Mouse (Mus musculus) limb, embryonic 12.5 days (tissue): ENCODE measurements at regions not wholly inside any gene's neighbourhood (a gene's known extent, or its start where the extent isn't known, plus 50 kb on each side); places are given as distances from the start of the nearest gene placed in this dataset.

Experiments used
- ATAC-seq: fragments of 200-750 bp; cut with Nextera tagmentation; 2 replicates; pipeline ENCODE4 v1.8.0; 2017; ENCODE audit warnings: low read depth, moderate TSS enrichment; ENCODE audit not compliant: insufficient number of reproducible peaks, insufficient read depth, low FRiP score, low TSS enrichment
- H3K27ac ChIP-seq: fragments of 300-500 bp; sonication (generic); 2 replicates; pipeline ENCODE4 v1.5.1; 2016; ENCODE audit warnings: mild to moderate bottlenecking, moderate library complexity
- H3K27me3 ChIP-seq: fragments of 300-500 bp; sonication (generic); 2 replicates; pipeline ENCODE4 v1.6.1; 2016; ENCODE audit warnings: mild to moderate bottlenecking, moderate library complexity
- H3K36me3 ChIP-seq: fragments of 300-500 bp; sonication (generic); 2 replicates; pipeline ENCODE4 v1.6.1; 2016; ENCODE audit warnings: mild to moderate bottlenecking, moderate library complexity
- H3K4me1 ChIP-seq: fragments of 300-500 bp; sonication (generic); replicated peaks from 2 replicates; pipeline ENCODE4 v1.6.1; 2016
- H3K4me2 ChIP-seq: fragments of 300-500 bp; sonication (generic); 2 replicates; pipeline ENCODE4 v1.6.1; 2016; ENCODE audit warnings: mild to moderate bottlenecking, moderate library complexity
- H3K4me3 ChIP-seq: fragments of 300-500 bp; sonication (generic); replicated peaks from 2 replicates; pipeline ENCODE4 v1.5.1; 2016; ENCODE audit warnings: mild to moderate bottlenecking
- H3K9ac ChIP-seq: fragments of 300-500 bp; sonication (generic); replicated peaks from 2 replicates; pipeline ENCODE4 v1.6.1; 2016; ENCODE audit warnings: mild to moderate bottlenecking, moderate library complexity
- H3K9me3 ChIP-seq: fragments of 300-500 bp; sonication (generic); 2 replicates; pipeline ENCODE4 v1.6.1; 2016; ENCODE audit warnings: mild to moderate bottlenecking, moderate library complexity
- WGBS: fragments of 180-500 bp; shearing (Covaris S2); methylation state at CpG from one replicate; pipeline ENCODE4 v1.1.7; 2016; 5-methylcytosine and 5-hydroxymethylcytosine counted together

DNA sequence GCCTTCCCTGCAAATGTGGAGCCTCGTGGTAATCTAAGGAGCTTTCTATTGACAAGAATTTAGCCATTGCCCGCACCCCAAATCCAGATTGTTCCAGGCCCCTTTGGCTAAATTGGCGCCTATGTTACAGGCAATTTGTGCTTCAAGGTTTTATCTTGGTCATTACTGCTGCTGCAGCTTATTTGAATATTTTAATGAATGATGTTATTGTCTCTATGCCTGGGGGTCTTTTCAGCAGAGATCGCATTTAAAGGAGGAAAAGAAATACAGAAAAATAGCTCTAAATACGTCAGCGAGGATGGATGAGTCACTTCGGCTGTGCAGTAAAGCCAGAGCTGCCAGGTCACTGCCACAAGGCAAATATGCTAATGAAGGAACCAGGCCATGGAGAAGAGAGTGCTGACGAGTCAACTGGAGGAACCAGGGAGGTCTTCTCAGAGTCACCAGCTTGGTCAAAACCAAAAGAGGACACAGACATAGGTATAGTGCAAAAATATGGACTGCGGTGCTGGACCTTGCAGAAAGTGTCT lies 97.3 kb downstream of the 3110018I06Rik start:
- no peak for ATAC-seq
- WGBS: 64% methylated on average over 9 of the region's 9 CpGs
- Histone ChIP-seq H3K4me2 (no peak overlapping the region), H3K4me3 (no peak overlapping the region), H3K4me1 (peaks cover 9% of the 10 kb centered on the region; the same call in 1 of the 2 replicates), H3K9ac (no peak overlapping the region), H3K27me3 (no peaks in the 10 kb centered on the region; the same call in 1 of the 2 replicates), H3K27ac (no peak overlapping the region), H3K9me3 (no peaks in the 10 kb centered on the region), H3K36me3 (no peaks in the 10 kb centered on the region)

GRCm38 (mm10) chr12:107596236-107596635 lies 107.8 kb downstream of the 3110018I06Rik start:
- Histone ChIP-seq H3K27ac (no peak overlapping the region), H3K4me3 (no peak overlapping the region), H3K36me3 (no peaks in the 10 kb centered on the region), H3K4me2 (no peak overlapping the region), H3K9me3 (no peaks in the 10 kb centered on the region), H3K9ac (no peak overlapping the region), H3K4me1 (no peaks in the 10 kb centered on the region), H3K27me3 (peaks cover 4% of the 10 kb centered on the region; the same call in 1 of the 2 replicates)
- ATAC-seq: no peak

GRCm38 (mm10) chr12:107600576-107600975 lies 112.1 kb downstream of the 3110018I06Rik start:
- no peaks in the 10 kb centered on the region for H3K4me1 ChIP-seq
- no peaks in the 10 kb centered on the region for H3K9me3 ChIP-seq
- ATAC-seq: no peak
- H3K4me2 ChIP-seq: no peak overlapping the region
- H3K4me3 ChIP-seq: no peak overlapping the region
- 92% methylated on average over 5 of the region's 5 CpGs for WGBS
- no peak overlapping the region for H3K27ac ChIP-seq
- no peaks in the 10 kb centered on the region for H3K36me3 ChIP-seq
- H3K9ac ChIP-seq: no peak overlapping the region
- H3K27me3 ChIP-seq: peaks cover 4% of the 10 kb centered on the region; the same call in 1 of the 2 replicates

- no peak overlapping the region for H3K27ac ChIP-seq
- no peak overlapping the region for H3K4me2 ChIP-seq
- peaks cover 6% of the 10 kb centered on the region; the same call in 1 of the 2 replicates for H3K9me3 ChIP-seq
- H3K4me1 ChIP-seq: no peaks in the 10 kb centered on the region
- H3K36me3 ChIP-seq: no peaks in the 10 kb centered on the region
- 78% methylated on average over 6 of the region's 6 CpGs for WGBS
- no peak for ATAC-seq
- no peaks in the 10 kb centered on the region for H3K27me3 ChIP-seq
- no peak overlapping the region for H3K9ac ChIP-seq
- no peak overlapping the region for H3K4me3 ChIP-seq
Observed at GRCm38 (mm10) chr12:107608966-107609365, 120.5 kb downstream of the 3110018I06Rik start.

GRCm38 (mm10) chr12:107609986-107610385 lies 121.6 kb downstream of the 3110018I06Rik start:
- Histone ChIP-seq H3K27me3 (no peaks in the 10 kb centered on the region), H3K9ac (no peak overlapping the region), H3K9me3 (peaks cover 6% of the 10 kb centered on the region; the same call in 1 of the 2 replicates), H3K4me1 (no peaks in the 10 kb centered on the region), H3K27ac (no peak overlapping the region), H3K36me3 (no peaks in the 10 kb centered on the region), H3K4me3 (no peak overlapping the region), H3K4me2 (no peak overlapping the region)
- no peak for ATAC-seq
- 75% methylated on average over 4 of the region's 4 CpGs for WGBS

- Histone ChIP-seq H3K4me1 (no peaks in the 10 kb centered on the region), H3K9me3 (no peaks in the 10 kb centered on the region), H3K4me3 (no peak overlapping the region), H3K27me3 (no peaks in the 10 kb centered on the region), H3K36me3 (no peaks in the 10 kb centered on the region), H3K27ac (no peak overlapping the region), H3K4me2 (no peak overlapping the region), H3K9ac (no peak overlapping the region)
- WGBS: 80% methylated on average over 16 of the region's 16 CpGs
- no peak for ATAC-seq
Observed at GRCm38 (mm10) chr12:107617212-107617994, 129.0 kb downstream of the 3110018I06Rik start.

GRCm38 (mm10) chr12:107624446-107624845 lies 136.0 kb downstream of the 3110018I06Rik start:
- no peak overlapping the region for H3K27ac ChIP-seq
- H3K27me3 ChIP-seq: peaks cover 5% of the 10 kb centered on the region; the same call in 1 of the 2 replicates
- ATAC-seq: no peak
- no peak overlapping the region for H3K4me3 ChIP-seq
- no peaks in the 10 kb centered on the region for H3K36me3 ChIP-seq
- H3K9ac ChIP-seq: no peak overlapping the region
- H3K4me1 ChIP-seq: no peaks in the 10 kb centered on the region
- H3K4me2 ChIP-seq: no peak overlapping the region
- WGBS: 72% methylated on average over 3 of the region's 3 CpGs
- H3K9me3 ChIP-seq: no peaks in the 10 kb centered on the region

DNA sequence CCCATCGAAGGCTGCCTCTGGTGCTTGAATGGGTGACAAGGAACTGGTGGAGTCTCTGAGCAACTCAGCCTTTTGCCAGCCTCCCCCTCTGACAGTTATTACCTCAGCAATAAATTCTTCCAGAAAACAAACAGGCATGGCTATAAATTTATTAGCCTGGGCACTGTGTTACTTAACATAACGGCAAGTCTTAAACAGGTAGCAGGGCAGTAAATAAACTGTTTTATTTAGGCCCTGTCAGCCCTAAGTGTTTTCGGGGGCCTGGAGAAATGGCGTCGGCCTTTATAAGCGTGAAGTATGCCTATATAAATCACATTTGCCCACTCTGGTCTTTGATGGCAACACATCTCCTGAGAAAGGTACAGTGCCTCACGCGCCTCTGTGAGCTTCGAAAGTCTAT lies 159.6 kb downstream of the 3110018I06Rik start:
- no peak overlapping the region for H3K4me3 ChIP-seq
- peaks cover 24% of the 10 kb centered on the region for H3K4me1 ChIP-seq
- 17% methylated on average over 9 of the region's 9 CpGs for WGBS
- peaks cover 12% of the 10 kb centered on the region; the same call in 1 of the 2 replicates for H3K27me3 ChIP-seq
- no peak overlapping the region for H3K4me2 ChIP-seq
- H3K9ac ChIP-seq: no peak overlapping the region
- no peaks in the 10 kb centered on the region for H3K36me3 ChIP-seq
- peak; percentile 40; the same call in 1 of the 2 replicates for ATAC-seq
- no peaks in the 10 kb centered on the region for H3K9me3 ChIP-seq
- no peak overlapping the region for H3K27ac ChIP-seq

DNA sequence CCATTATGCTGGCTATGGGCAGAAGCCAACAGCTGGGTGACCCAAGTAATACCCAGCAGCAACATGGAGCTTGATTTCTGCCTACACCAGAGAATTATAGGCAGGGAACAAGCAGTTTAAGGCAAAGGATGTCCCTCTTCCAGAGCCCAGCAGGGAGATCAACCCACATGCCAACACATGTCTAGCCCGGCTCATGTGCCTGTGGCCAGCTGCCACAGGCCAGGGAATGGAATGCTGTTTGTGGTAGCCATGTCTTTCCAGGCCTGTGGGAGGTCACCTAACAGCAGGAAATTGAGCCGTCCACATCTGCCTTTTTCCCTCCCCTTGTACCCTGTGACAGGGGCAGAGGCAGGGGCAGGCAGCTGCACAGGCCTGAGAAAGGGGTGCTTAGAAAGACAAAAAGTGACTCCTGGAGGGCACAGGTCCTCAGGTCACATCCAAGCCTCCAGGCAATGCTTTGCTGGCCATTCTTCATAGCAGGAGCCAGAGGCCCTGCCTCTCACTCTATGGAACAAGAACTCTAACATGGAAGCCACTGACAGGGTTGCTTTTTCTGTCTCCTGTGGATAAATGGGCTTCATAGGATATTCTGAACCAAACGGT lies 163.8 kb downstream of the 3110018I06Rik start:
- WGBS: 28% methylated on average over 3 of the region's 3 CpGs
- H3K4me1 ChIP-seq: peaks cover 62% of the 10 kb centered on the region
- 0 out of 2 replicates have a peak overlapping the region, but pooled peaks have one; percentile 12 for H3K27ac ChIP-seq

DNA sequence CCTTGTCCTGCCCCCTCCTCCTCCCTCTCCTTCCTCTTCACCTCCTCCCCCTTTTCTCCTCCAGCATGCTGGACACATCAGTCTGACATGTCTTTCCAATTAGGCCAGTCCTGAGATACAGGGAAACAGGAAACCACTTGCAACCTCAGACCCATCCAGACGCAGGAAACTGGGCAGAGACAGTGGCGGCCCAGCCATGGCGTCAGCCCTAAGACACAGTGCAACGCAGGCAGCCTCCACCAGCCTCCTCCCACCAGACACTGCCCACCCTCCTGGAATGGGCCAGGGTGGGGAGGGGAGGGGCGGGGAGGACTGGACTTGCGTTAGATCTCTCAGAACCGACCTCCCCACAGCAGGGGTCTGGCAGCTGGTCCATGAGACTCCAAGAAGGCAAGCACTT lies 164.7 kb downstream of the 3110018I06Rik start:
- no peak overlapping the region for H3K4me3 ChIP-seq
- 6% methylated on average over 7 of the region's 7 CpGs for WGBS
- H3K4me1 ChIP-seq: peaks cover 66% of the 10 kb centered on the region
- 0 out of 2 replicates have a peak overlapping the region, but pooled peaks have one; percentile 53 for H3K27ac ChIP-seq
- H3K4me2 ChIP-seq: no peak overlapping the region
- no peak overlapping the region for H3K9ac ChIP-seq
- no peaks in the 10 kb centered on the region for H3K36me3 ChIP-seq
- ATAC-seq: peak; percentile 37; the same call in 1 of the 2 replicates
- no peaks in the 10 kb centered on the region for H3K9me3 ChIP-seq
- H3K27me3 ChIP-seq: peaks cover 3% of the 10 kb centered on the region; the same call in 1 of the 2 replicates

More for the DNA sequence above, 163.8 kb downstream of the 3110018I06Rik start:
- Histone ChIP-seq H3K4me2 (no peak overlapping the region), H3K9me3 (no peaks in the 10 kb centered on the region), H3K27me3 (peaks cover 3% of the 10 kb centered on the region; the same call in 1 of the 2 replicates), H3K9ac (no peak overlapping the region), H3K36me3 (no peaks in the 10 kb centered on the region), H3K4me3 (no peak overlapping the region)
- ATAC-seq: no peak

GRCm38 (mm10) chr12:107656846-107657245 lies 168.4 kb downstream of the 3110018I06Rik start:
- 23% methylated on average over 5 of the region's 5 CpGs for WGBS
- Histone ChIP-seq H3K9me3 (no peaks in the 10 kb centered on the region), H3K27me3 (0 out of 2 replicates have a peak, but pooled peaks cover 6% of the 10 kb centered on the region), H3K36me3 (no peaks in the 10 kb centered on the region), H3K4me1 (peaks cover 62% of the 10 kb centered on the region), H3K4me2 (no peak overlapping the region), H3K27ac (peak overlapping the region; percentile 70), H3K4me3 (no peak overlapping the region), H3K9ac (no peak overlapping the region)
- 0 out of 2 replicates have a peak, but pooled peaks have one; percentile 17 for ATAC-seq
